Mouse (Mus musculus): ENCODE measurements at regions not wholly inside any gene's neighbourhood (a gene's known extent, or its start where the extent isn't known, plus 50 kb on each side); places are given as distances from the start of the nearest gene placed in this dataset.

- no peak for TF ChIP-seq GATA1 (IDR thresholded peaks at IDR 0.05; ENCODE audit: borderline replicate concordance, low read length)
- TF ChIP-seq FLI1 (IDR thresholded peaks at IDR 0.05; ENCODE audit: low read length) = no peak
These were observed 72.3 kb upstream of the Gjb5 start for GRCm38 (mm10) chr4:127430237-127430636.
